Mouse (Mus musculus): ENCODE results near the gene Stk40. TPM values are rescaled to one million over a fixed set of nuclear protein-coding genes. Genes with fewer than 3 reads are reported as not detected.

Gene Stk40
- polyA plus RNA-seq, 1 experiment from 2014 or later = 13.9 TPM

DNA sequence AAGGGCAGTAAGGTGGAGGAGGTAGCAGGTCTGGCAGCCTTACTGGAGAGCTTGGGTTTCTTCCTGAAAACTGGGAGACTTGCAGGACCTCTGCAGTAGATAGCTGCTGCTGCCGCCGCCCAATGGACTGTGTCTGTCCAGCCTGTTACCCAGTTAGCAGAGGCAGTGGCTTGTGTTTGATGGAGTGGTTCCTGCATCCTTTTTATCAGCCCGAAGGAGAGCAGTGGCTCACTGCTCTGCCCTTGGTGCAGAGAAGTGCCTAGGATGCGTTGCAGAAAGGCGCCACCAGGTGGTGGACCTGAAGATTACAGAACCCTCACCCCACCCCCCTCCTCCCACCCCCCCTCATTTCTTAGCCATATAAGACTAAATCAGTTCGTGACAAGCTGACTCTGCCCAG is 10.2 kb downstream of the Stk40 start:
- H3K27ac ChIP-seq = no peak overlapping the region
- H3K4me2 ChIP-seq = no peak overlapping the region
- peaks cover 59% of the 10 kb centered on the region for H3K4me1 ChIP-seq (replicated peaks)
- 17% methylated on average over 6 of the region's 6 CpGs for WGBS (ENCODE audit: insufficient replicate concordance)
- ATAC-seq (ENCODE audit: low read depth) (no peak), DNase-seq (no peak)
- H3K9me3 ChIP-seq (replicated peaks) = no peaks in the 10 kb centered on the region
- H3K4me3 ChIP-seq (replicated peaks) = no peak overlapping the region
- H3K27me3 ChIP-seq = no peaks in the 10 kb centered on the region
- H3K9ac ChIP-seq = no peak overlapping the region
- H3K36me3 ChIP-seq = peaks cover 7% of the 10 kb centered on the region; the same call in 1 of the 2 replicates

DNA sequence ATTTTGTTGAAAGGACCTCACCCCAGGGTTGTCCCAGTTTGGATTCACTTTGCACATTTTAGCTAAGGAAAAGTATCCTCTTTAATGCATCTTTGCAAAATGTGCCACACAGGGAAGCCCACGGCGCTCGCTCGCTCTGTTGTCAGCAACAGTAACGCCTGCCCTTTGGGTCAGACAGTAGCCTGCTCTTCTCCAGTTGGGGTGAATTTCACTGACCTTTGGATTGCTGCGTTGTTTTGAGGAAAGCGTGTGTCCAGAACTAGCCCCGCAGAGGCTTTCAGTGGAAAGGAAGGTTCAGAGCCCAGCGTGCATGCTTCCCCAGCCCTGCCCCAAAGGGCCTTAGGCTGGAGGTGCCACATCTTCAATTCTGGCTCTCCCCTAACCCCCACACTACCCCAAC is 11.7 kb downstream of the Stk40 start:
- ATAC-seq (ENCODE audit: low read depth) (no peak), DNase-seq (no peak)
- Histone ChIP-seq H3K4me2 (no peak overlapping the region), H3K4me1 (replicated peaks) (peaks cover 45% of the 10 kb centered on the region), H3K9me3 (replicated peaks) (no peaks in the 10 kb centered on the region), H3K27me3 (no peaks in the 10 kb centered on the region), H3K9ac (no peak overlapping the region), H3K4me3 (replicated peaks) (no peak overlapping the region), H3K36me3 (peaks cover 7% of the 10 kb centered on the region; the same call in 1 of the 2 replicates), H3K27ac (no peak overlapping the region)
- WGBS (ENCODE audit: insufficient replicate concordance) = 79% methylated on average over 9 of the region's 9 CpGs

DNA sequence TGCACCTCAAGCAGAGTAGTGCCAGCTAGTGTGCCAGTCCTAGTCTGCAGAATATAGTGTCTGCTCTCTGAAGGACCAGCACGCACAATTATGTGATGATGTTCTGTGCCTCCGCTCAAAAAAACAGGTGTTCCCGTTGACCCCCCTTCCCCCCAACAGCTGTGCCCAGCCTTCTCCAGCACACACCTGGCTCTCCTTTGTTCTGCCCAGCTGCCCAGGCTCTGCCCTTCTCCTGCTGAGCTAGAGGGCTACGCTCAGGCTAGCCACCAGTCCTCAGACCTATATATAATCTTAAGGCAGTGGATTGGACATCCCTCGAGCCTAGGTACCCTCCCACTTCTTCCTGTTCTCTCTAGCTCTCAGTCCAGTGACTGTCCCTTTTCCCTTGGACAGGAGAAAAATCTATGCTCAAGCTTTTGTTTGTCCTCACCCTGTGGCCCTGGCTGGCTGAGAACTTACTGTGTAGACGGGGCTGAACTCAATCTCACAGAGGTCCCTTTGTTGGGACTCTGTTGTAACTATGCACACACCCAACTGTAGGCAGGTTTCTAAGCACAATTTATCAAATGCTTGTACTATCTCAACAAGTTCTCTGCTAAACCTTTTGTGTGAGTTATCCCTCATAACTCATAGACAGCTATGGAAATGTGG is 12.2 kb downstream of the Stk40 start:
- DNase-seq (no peak), ATAC-seq (ENCODE audit: low read depth) (no peak)
- WGBS (ENCODE audit: insufficient replicate concordance) = 57% methylated on average over 6 of the region's 6 CpGs
- H3K27me3 ChIP-seq = no peaks in the 10 kb centered on the region
- H3K4me3 ChIP-seq (replicated peaks) = no peak overlapping the region
- H3K9ac ChIP-seq = no peak overlapping the region
- H3K9me3 ChIP-seq (replicated peaks) = no peaks in the 10 kb centered on the region
- H3K27ac ChIP-seq = peak overlapping the region; percentile 43; the same call in 1 of the 2 replicates
- peaks cover 8% of the 10 kb centered on the region for H3K36me3 ChIP-seq
- no peak overlapping the region for H3K4me2 ChIP-seq
- peaks cover 39% of the 10 kb centered on the region for H3K4me1 ChIP-seq (replicated peaks)

DNA sequence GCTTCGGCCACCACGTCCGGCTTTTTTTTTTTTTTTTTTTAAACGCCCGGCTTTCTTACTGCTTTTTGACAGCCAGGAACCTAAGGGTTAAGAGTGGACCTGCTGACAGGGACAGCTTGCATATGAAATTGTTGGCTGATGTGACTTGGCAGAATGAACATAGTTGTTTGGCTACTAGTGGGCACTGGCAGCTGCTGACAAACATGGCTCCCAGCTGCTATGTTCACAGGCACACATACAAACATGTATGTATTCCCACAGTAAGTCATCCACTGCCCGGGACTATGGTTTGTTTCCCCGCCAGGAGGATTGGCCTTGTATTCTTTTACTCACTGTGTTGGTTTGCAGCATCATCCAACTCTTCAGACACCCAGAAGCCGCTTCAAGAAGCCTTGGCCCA is 13.4 kb downstream of the Stk40 start:
- peaks cover 15% of the 10 kb centered on the region for H3K36me3 ChIP-seq
- 81% methylated on average over 8 of the region's 8 CpGs for WGBS (ENCODE audit: insufficient replicate concordance)
- no peak overlapping the region for H3K9ac ChIP-seq
- no peaks in the 10 kb centered on the region for H3K9me3 ChIP-seq (replicated peaks)
- ATAC-seq (ENCODE audit: low read depth) (no peak), DNase-seq (no peak)
- no peak overlapping the region for H3K4me2 ChIP-seq
- no peaks in the 10 kb centered on the region for H3K27me3 ChIP-seq
- H3K4me3 ChIP-seq (replicated peaks) = no peak overlapping the region
- no peak overlapping the region for H3K27ac ChIP-seq
- H3K4me1 ChIP-seq (replicated peaks) = peaks cover 31% of the 10 kb centered on the region

DNA sequence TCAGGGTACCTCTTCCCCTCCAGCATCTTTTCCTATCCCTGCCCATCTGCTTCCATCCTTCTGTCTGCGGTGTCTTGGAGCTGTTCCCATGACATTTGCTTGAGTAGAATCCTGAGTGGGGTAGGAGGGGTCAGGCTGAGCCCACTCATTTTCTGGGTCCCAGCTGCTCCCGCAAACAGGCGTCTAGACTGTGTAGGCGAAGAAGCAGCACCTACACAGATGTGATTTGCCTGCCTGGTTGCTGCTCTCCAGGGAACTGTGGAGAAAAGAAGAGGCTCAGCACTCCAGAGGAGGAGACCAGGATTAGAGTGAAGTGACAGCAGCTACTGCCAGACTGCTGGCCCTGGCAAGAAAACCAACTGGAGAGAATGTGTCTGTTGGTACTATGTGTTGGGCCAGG is 14.9 kb downstream of the Stk40 start:
- no peak for ATAC-seq (ENCODE audit: low read depth)
- H3K9me3 ChIP-seq (replicated peaks) = no peaks in the 10 kb centered on the region
- H3K36me3 ChIP-seq = peaks cover 15% of the 10 kb centered on the region
- H3K27me3 ChIP-seq = no peaks in the 10 kb centered on the region
- no peak overlapping the region for H3K4me2 ChIP-seq
- H3K9ac ChIP-seq = no peak overlapping the region
- 75% methylated on average over 4 of the region's 4 CpGs for WGBS (ENCODE audit: insufficient replicate concordance)
- no peak for DNase-seq
- H3K4me3 ChIP-seq (replicated peaks) = no peak overlapping the region
- H3K4me1 ChIP-seq (replicated peaks) = peaks cover 25% of the 10 kb centered on the region
- H3K27ac ChIP-seq = no peak overlapping the region

DNA sequence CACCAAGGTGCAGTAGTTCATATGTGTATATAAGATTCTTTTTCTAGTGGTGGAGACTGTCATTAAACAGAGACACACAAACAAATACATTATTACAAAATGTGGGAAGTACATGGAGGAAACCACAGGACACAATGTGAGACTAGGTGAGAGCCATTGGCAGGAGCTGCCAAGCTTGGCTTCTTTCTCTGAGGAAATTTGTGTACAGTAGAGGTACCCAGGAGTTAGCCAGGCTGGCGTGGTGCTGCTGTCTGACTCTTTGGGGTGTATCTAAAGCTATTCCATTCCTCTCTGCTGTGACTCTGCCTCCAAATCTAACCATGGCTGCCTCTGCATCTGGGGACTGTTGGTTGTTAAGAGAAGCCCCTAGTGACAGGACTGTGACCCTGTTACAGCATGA is 15.3 kb downstream of the Stk40 start:
- peaks cover 21% of the 10 kb centered on the region for H3K4me1 ChIP-seq (replicated peaks)
- H3K9ac ChIP-seq = no peak overlapping the region
- ATAC-seq (ENCODE audit: low read depth) = no peak
- no peak for DNase-seq
- no peaks in the 10 kb centered on the region for H3K9me3 ChIP-seq (replicated peaks)
- 61% methylated on average over 1 of the region's 1 CpGs for WGBS (ENCODE audit: insufficient replicate concordance)
- H3K4me3 ChIP-seq (replicated peaks) = no peak overlapping the region
- H3K27ac ChIP-seq = no peak overlapping the region
- H3K36me3 ChIP-seq = peaks cover 17% of the 10 kb centered on the region
- no peak overlapping the region for H3K4me2 ChIP-seq
- H3K27me3 ChIP-seq = no peaks in the 10 kb centered on the region

DNA sequence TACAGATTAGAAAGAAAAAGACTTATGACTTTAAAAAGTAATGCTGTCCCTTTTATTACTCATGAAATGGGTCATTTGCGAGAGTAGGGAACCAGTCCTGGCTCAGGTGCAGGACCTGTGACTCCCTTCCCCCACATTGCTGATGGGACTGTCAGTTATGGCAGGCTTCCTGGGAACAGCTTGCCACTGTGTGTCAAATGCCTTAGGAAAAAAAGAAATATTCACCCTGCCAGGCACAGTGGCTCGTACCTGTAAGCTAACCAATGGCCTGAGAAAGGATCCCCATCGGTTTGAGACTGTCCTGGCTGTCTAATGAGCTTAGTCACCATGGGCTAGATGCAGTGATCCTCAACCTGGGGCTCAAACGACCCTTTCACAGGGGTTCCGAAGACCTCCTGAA is 16.3 kb downstream of the Stk40 start:
- Histone ChIP-seq H3K9ac (no peak overlapping the region), H3K27me3 (no peaks in the 10 kb centered on the region), H3K4me1 (replicated peaks) (peaks cover 11% of the 10 kb centered on the region), H3K36me3 (peaks cover 27% of the 10 kb centered on the region), H3K4me3 (replicated peaks) (no peak overlapping the region), H3K9me3 (replicated peaks) (no peaks in the 10 kb centered on the region), H3K4me2 (no peak overlapping the region), H3K27ac (no peak overlapping the region)
- ATAC-seq (ENCODE audit: low read depth) (no peak), DNase-seq (no peak)
- WGBS (ENCODE audit: insufficient replicate concordance) = 75% methylated on average over 5 of the region's 5 CpGs

DNA sequence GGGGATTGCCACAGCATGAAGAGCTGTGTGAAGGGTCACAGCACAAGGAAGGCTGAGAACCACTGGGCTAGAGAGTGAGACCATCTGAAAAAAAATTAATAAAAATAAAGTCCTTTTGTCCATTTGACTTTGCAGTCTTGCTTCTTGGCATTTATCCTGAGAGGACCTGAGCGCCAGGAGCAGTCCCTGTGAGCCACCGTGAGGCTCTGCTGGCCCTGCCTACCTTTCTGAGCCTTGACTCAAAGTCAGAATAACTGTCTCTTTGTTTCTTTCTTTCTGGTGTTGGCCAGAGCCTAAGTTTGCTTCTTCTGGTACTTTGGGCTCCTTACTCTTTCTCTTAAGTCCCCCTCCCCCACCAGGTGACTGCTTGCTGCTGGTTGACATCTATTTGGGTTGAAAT is 16.7 kb downstream of the Stk40 start:
- no peak overlapping the region for H3K4me3 ChIP-seq (replicated peaks)
- H3K27ac ChIP-seq = no peak overlapping the region
- H3K27me3 ChIP-seq = no peaks in the 10 kb centered on the region
- WGBS (ENCODE audit: insufficient replicate concordance) = 79% methylated on average over 2 of the region's 2 CpGs
- H3K4me1 ChIP-seq (replicated peaks) = peaks cover 6% of the 10 kb centered on the region
- peaks cover 31% of the 10 kb centered on the region for H3K36me3 ChIP-seq
- H3K9ac ChIP-seq = no peak overlapping the region
- DNase-seq (no peak), ATAC-seq (ENCODE audit: low read depth) (no peak)
- H3K4me2 ChIP-seq = no peak overlapping the region
- no peaks in the 10 kb centered on the region for H3K9me3 ChIP-seq (replicated peaks)

DNA sequence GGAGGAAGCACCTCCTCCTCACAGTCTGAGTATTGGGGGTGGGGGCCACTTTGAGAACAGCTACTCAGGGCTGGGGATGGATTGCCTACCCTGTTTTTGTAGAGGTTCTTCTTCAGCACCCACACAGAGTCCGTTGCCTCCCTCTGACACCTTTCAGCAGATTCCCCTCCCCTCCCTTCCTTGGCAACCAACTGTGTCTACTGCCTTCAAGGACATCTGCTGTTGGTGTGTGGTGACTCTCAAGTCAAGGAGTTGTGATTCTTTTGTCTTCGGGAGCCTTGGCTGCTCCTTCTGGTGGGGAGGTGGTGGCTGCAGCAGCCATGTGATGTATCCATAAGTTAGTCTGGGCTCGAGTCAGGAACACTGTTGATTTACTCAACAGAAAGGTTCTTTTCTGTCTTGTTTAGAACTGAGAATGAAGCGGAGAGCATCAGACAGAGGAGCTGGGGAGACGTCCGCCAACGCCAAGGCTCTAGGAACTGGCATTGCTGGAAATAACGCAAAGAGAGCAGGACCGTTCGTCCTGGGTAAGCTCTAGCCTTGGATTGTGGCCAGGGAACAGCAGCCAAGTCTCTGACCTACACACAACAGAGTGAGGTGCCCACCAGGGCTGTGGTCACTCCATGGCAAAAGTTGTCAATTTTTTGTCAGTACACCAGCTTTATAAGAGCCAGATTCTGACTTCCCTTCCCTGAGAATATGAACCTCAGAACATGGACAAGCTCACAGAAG is 19.7 kb downstream of the Stk40 start:
- no peak overlapping the region for H3K27ac ChIP-seq
- H3K4me3 ChIP-seq (replicated peaks) = no peak overlapping the region
- H3K9ac ChIP-seq = no peak overlapping the region
- ATAC-seq (ENCODE audit: low read depth) = no peak
- peaks cover 7% of the 10 kb centered on the region; the same call in 1 of the 2 replicates for H3K4me1 ChIP-seq (replicated peaks)
- 80% methylated on average over 10 of the region's 10 CpGs for WGBS (ENCODE audit: insufficient replicate concordance)
- no peaks in the 10 kb centered on the region for H3K27me3 ChIP-seq
- H3K36me3 ChIP-seq = peaks cover 44% of the 10 kb centered on the region
- no peak overlapping the region for H3K4me2 ChIP-seq
- DNase-seq = no peak
- H3K9me3 ChIP-seq (replicated peaks) = no peaks in the 10 kb centered on the region

DNA sequence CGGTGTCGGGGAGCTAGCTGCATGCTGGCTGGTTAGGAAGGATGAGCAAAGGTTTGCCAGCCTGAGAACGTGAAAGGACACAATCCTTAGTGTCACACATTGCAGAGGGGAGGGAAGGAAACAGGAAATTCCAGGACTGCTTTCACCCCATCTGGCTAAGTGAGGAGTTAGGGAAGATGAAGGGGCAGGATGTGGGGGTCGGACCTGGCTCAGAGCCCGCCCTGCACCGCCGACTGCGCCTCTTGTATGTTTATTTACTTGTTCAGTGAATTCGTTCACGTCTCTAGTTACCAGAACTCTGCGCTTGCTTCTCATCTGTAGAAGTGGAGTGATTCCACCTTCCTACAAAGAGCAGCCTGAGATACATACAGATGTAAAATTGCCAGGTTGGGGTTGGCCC is 26.7 kb downstream of the Stk40 start:
- Histone ChIP-seq H3K9me3 (replicated peaks) (no peaks in the 10 kb centered on the region), H3K27ac (peak overlapping the region; percentile 48), H3K9ac (no peak overlapping the region), H3K27me3 (no peaks in the 10 kb centered on the region), H3K36me3 (peaks cover 51% of the 10 kb centered on the region), H3K4me1 (replicated peaks) (peaks cover 18% of the 10 kb centered on the region), H3K4me2 (no peak overlapping the region), H3K4me3 (replicated peaks) (no peak overlapping the region)
- 78% methylated on average over 11 of the region's 11 CpGs for WGBS (ENCODE audit: insufficient replicate concordance)
- ATAC-seq (ENCODE audit: low read depth) (0 out of 2 replicates have a peak, but pooled peaks have one; percentile 11), DNase-seq (no peak)

DNA sequence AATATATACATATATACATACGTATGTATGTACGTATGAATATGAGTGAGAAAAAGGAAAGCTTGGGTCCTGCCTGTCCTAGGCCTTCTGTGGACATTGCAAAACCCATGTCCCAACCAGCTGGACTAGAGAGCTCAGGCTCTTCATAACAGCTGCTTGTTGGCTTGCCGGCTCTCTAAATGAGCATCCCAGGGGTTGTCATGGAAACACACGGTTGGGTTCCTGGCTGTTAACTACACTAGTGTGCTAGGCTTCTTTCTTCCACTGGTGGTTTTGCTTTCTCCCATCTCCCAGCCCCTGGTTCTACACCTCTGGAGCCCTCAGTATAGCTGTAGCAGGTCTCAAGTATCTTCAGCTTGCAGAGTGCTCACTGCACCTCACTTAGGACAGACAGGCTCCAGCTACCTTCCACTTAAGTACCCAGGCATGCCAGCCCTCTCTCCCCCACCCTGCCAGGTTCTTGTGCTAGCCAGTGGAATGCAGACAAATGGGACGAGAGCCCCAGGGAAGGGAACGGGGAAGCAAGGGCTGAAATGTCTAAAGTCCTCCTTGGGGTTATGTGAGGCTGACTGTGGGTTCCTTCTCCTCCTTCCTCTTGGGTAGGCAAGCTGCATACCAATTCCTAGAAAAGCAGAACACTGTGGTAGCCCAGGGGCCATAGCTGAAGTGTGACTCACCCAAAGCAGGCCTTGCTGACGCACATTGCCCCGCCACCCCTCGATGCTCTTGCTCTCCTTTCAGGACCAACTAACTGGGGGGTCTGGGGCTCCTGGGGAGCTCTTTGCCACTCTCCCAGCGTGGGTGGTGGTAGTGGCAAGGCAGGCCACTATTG is 27.7 kb downstream of the Stk40 start:
- WGBS (ENCODE audit: insufficient replicate concordance) = 56% methylated on average over 10 of the region's 10 CpGs
- no peak for DNase-seq
- no peaks in the 10 kb centered on the region for H3K27me3 ChIP-seq
- H3K27ac ChIP-seq = peak overlapping the region; percentile 50
- H3K9ac ChIP-seq = no peak overlapping the region
- ATAC-seq (ENCODE audit: low read depth) = peak; percentile 11; the same call in 1 of the 2 replicates
- no peaks in the 10 kb centered on the region for H3K9me3 ChIP-seq (replicated peaks)
- no peak overlapping the region for H3K4me2 ChIP-seq
- H3K4me3 ChIP-seq (replicated peaks) = no peak overlapping the region
- peaks cover 16% of the 10 kb centered on the region for H3K4me1 ChIP-seq (replicated peaks)
- peaks cover 52% of the 10 kb centered on the region for H3K36me3 ChIP-seq
